Mouse (Mus musculus): ENCODE data around the gene Nek10.

DNA sequence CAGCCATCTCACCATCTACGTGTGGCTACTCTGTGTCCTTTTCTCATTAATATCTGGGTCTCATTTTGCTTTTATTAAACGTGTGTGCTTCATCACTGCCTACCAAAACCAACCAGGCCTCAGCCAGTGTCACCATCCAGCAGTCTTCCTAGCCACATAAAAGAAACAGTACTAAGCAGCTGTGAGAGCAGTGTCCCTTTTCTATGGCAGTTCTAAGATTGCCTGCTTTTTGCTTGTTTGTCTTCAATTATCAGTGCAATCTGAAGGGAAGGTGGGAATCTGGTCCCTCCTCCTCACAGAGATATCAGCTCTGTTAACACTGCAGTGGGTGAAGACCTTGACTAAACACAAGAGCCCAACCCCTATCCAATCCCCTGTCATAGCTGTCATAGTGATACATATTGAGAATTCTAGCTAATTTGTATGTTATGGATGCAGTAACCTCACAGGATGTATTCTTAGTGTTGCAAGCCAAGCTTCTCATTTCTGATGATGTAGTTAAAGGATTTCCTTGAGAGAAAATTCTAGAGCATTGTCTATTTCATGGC is 157.3 kb downstream of the Nek10 start:
- no peak for TF ChIP-seq GATA1 (IDR thresholded peaks at IDR 0.05; ENCODE audit: borderline replicate concordance, low read length)
- TF ChIP-seq FLI1 (IDR thresholded peaks at IDR 0.05; ENCODE audit: low read length) = no peak

Data from megakaryocyte, embryonic 14.5 days (primary cell).